Mouse (Mus musculus) megakaryocyte, embryonic 14.5 days (primary cell): Measurements from ENCODE around the gene Zfp626.

Source experiments
- FLI1 ChIP-seq: IDR thresholded peaks from 2 replicates; pipeline ENCODE4 v1.6.1; 2012; ENCODE audit warnings: low read length, inconsistent platforms, mixed read lengths
- GATA1 ChIP-seq: IDR thresholded peaks from 3 replicates; pipeline ENCODE4 v1.6.1; 2012; ENCODE audit warnings: mixed read lengths, low read length, inconsistent platforms, borderline replicate concordance

- TF ChIP-seq GATA1 (no peak), FLI1 (peak; percentile 62; the same call in 1 of the 2 replicates)
Observed at GRCm38 (mm10) chr7:27804297-27805030, 2.5 kb upstream of the Zfp626 start.
